Mouse (Mus musculus) small intestine, adult 2 months (tissue): ENCODE measurements at regions not wholly inside any gene's neighbourhood (a gene's known extent, or its start where the extent isn't known, plus 50 kb on each side); places are given as distances from the start of the nearest gene placed in this dataset.
"Not testable (repeated sequence)": the region's sequence is repeated elsewhere in the genome, so short reads cannot be mapped to it uniquely, and the experiment has no call there.

ENCODE experiments used
- H3K27ac ChIP-seq: fragments of 200-500 bp; 2 replicates; pipeline ENCODE4 v1.5.1; 2012; ENCODE audit warnings: low read depth, low read length, control low read depth, inconsistent platforms; ENCODE audit not compliant: insufficient read depth
- H3K27me3 ChIP-seq: fragments of 200-500 bp; 2 replicates; pipeline ENCODE4 v1.6.1; 2012; ENCODE audit warnings: mild to moderate bottlenecking, moderate library complexity, low read length, inconsistent platforms; ENCODE audit not compliant: control insufficient read depth, insufficient read depth
- H3K36me3 ChIP-seq: fragments of 200-500 bp; 2 replicates; pipeline ENCODE4 v1.6.1; 2012; ENCODE audit warnings: mild to moderate bottlenecking, low read length, control low read depth, inconsistent platforms; ENCODE audit not compliant: control insufficient read depth, insufficient read depth
- H3K4me1 ChIP-seq: fragments of 200-500 bp; 2 replicates; pipeline ENCODE4 v1.6.1; 2012; ENCODE audit warnings: low read length, inconsistent platforms, mixed read lengths; ENCODE audit not compliant: control insufficient read depth, insufficient read depth, insufficient read length
- H3K4me3 ChIP-seq: fragments of 200-500 bp; 2 replicates; pipeline ENCODE4 v1.5.1; 2012; ENCODE audit warnings: low read depth, mild to moderate bottlenecking, control low read depth, inconsistent platforms, low read length, moderate library complexity
- CTCF ChIP-seq: fragments of 200-500 bp; IDR thresholded peaks from 2 replicates; pipeline ENCODE4 v1.5.1; 2012; ENCODE audit warnings: low read depth, mild to moderate bottlenecking, control low read depth, inconsistent platforms, low read length, moderate library complexity, mixed read lengths; ENCODE audit not compliant: insufficient replicate concordance, insufficient read length; ENCODE audit errors: extremely low read depth
- POLR2A ChIP-seq: fragments of 200-500 bp; IDR thresholded peaks from 2 replicates; pipeline ENCODE4 v1.6.1; 2012; ENCODE audit warnings: low read depth, mild to moderate bottlenecking, control low read depth, inconsistent platforms, low read length, moderate library complexity
- WGBS: fragments of 180-500 bp; shearing (Covaris S2); methylation state at CpG from one replicate; pipeline ENCODE4 v1.1.7; 2018; 5-methylcytosine and 5-hydroxymethylcytosine counted together

- 36% methylated on average over 5 of the region's 5 CpGs for WGBS
- Histone ChIP-seq H3K4me1 (no peaks in the 10 kb centered on the region), H3K4me3 (no peak overlapping the region)
These were observed 125.3 kb downstream of the Gipc2 start for GRCm38 (mm10) chr3:152040751-152041150.

GRCm38 (mm10) chr3:152036819-152037218, 129.2 kb downstream of the Gipc2 start:
- WGBS, result 23% methylated on average over 5 of the region's 5 CpGs
- H3K4me3 ChIP-seq, H3K4me1 ChIP-seq, H3K27me3 ChIP-seq, H3K36me3 ChIP-seq, H3K27ac ChIP-seq: not testable (repeated sequence)

More at GRCm38 (mm10) chr3:152040751-152041150, 125.3 kb downstream of the Gipc2 start:
- TF ChIP-seq POLR2A, result no peak
- Histone ChIP-seq H3K27ac (no peak overlapping the region), H3K27me3 (no peaks in the 10 kb centered on the region), H3K36me3 (no peaks in the 10 kb centered on the region)

DNA sequence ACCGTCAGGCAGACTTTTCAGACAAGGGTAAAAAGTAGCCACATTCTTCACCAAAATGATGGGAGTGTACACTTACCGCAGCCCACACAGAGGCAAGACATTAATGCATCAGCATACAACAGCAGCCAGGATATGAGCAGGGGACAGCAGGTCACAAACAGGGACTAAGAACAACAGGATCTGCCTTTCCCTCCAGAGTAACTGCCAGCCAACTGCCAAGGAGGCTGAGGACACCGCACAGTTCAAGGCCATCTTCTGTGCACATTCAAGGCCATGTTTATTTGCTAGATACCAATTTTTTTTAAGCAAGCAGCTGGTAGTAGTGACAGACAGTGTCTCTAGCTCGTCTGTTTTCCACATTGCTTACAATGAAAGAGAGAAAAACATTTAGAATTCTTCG, 130.6 kb downstream of the Gipc2 start:
- TF ChIP-seq POLR2A (no peak), CTCF (no peak)
- Histone ChIP-seq H3K27me3 (no peaks in the 10 kb centered on the region), H3K27ac (no peak overlapping the region), H3K4me1 (peaks cover 2% of the 10 kb centered on the region; the same call in 1 of the 2 replicates), H3K4me3 (no peak overlapping the region), H3K36me3 (no peaks in the 10 kb centered on the region)
- WGBS, result 78% methylated on average over 5 of the region's 5 CpGs

DNA sequence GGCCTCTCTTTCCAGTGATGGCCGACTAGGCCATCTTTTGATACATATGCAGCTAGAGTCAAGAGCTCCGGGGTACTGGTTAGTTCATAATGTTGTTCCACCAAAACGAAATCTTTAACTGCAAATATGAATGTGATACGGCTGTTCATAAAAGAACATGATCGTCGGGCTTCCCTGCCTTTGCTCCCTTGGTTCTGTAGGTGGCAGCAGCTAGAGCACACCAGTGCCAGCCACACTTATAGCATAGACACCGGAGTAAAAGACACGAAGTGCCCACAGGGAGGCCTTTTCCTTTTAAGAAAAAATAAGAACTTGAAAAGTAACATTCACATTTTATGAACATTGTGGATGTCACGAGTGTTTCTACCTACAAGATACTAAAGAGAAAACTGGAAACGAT, 131.3 kb downstream of the Gipc2 start:
- H3K27ac ChIP-seq, result no peak overlapping the region
- TF ChIP-seq CTCF (no peak), POLR2A (no peak)
- WGBS, result 86% methylated on average over 10 of the region's 10 CpGs
- H3K4me1 ChIP-seq, result peaks cover 2% of the 10 kb centered on the region; the same call in 1 of the 2 replicates
- no peak overlapping the region for H3K4me3 ChIP-seq
- H3K36me3 ChIP-seq, result no peaks in the 10 kb centered on the region
- no peaks in the 10 kb centered on the region for H3K27me3 ChIP-seq

DNA sequence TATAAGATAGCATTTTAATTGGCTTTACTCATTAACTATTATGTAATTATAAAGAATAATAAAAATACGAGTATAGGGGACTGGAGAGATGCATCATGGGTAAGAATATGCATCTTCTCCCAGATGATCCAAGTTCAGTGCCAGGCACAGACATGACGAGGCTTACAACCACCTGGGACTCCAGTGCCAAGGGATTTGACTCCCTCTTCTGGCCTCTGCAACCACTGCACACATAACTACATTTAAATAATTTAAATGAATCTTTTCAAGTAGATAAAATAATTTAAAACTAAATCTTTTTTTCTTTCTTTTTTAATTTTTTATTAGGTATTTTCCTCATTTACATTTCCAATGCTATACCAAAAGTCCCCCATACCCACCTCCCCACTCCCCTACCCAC, 131.8 kb downstream of the Gipc2 start:
- WGBS, result 58% methylated on average over 2 of the region's 2 CpGs
- TF ChIP-seq POLR2A, result no peak
- TF ChIP-seq CTCF, result no peak
- Histone ChIP-seq H3K27ac (no peak overlapping the region), H3K4me3 (no peak overlapping the region), H3K36me3 (no peaks in the 10 kb centered on the region), H3K4me1 (peaks cover 2% of the 10 kb centered on the region; the same call in 1 of the 2 replicates), H3K27me3 (no peaks in the 10 kb centered on the region)

GRCm38 (mm10) chr3:152032663-152033318, 133.2 kb downstream of the Gipc2 start:
- H3K27ac ChIP-seq, result no peak overlapping the region
- H3K4me1 ChIP-seq, result peaks cover 2% of the 10 kb centered on the region; the same call in 1 of the 2 replicates
- no peak overlapping the region for H3K4me3 ChIP-seq
- TF ChIP-seq POLR2A (no peak), CTCF (no peak)
- H3K27me3 ChIP-seq, result no peaks in the 10 kb centered on the region
- WGBS, result 70% methylated on average over 3 of the region's 3 CpGs
- no peaks in the 10 kb centered on the region for H3K36me3 ChIP-seq

GRCm38 (mm10) chr3:152028695-152029094, 137.3 kb downstream of the Gipc2 start:
- H3K27me3 ChIP-seq, result no peaks in the 10 kb centered on the region
- H3K27ac ChIP-seq, result no peak overlapping the region
- no peak overlapping the region for H3K4me3 ChIP-seq
- TF ChIP-seq CTCF, result no peak
- no peak for TF ChIP-seq POLR2A
- no peaks in the 10 kb centered on the region for H3K36me3 ChIP-seq
- WGBS, result 49% methylated on average over 1 of the region's 1 CpGs
- H3K4me1 ChIP-seq, result peaks cover 2% of the 10 kb centered on the region; the same call in 1 of the 2 replicates
